Mouse (Mus musculus): ENCODE data around the gene Crebrf.

- no peak for TF ChIP-seq CTCF (IDR thresholded peaks at IDR 0.05; ENCODE audit: extremely low read depth, insufficient read depth, low read length)
- no peak for TF ChIP-seq POLR2A (IDR thresholded peaks at IDR 0.05; ENCODE audit: extremely low read depth, insufficient read depth, low read length)
Observed at GRCm38 (mm10) chr17:26753476-26753875, 38.0 kb downstream of the Crebrf start.
